Mouse (Mus musculus) lung, postnatal 0 days (tissue): ENCODE data around the gene Entpd2.

ENCODE experiments used
- CTCF ChIP-seq: IDR thresholded peaks from 2 replicates; pipeline ENCODE4 v1.5.1; 2016; ENCODE audit warnings: antibody characterized with exemption, mild to moderate bottlenecking
- EP300 ChIP-seq: IDR thresholded peaks from 2 replicates; pipeline ENCODE4 v1.6.1; 2016; ENCODE audit warnings: antibody characterized with exemption, mild to moderate bottlenecking, control low read depth

DNA sequence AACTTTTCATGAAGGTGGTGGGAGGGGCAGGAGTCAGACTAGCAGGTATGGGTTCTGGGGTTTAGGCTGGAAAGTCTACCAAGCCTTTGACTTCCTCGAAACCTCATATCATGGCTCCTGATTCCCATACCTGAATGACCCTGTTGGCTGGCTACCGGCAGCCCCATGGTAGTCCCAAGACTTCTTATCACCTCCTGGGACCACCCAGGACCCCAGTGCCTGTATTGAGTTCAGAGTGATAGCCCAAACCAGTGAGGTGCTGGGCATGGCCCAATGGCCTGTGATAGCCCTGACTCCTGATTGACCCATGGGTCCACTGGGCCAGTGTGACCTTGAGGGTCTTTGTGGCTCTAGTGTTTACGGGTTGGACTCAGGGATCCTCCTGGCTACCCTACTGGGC is 45.0 kb upstream of the Entpd2 start:
- no peak for TF ChIP-seq CTCF
- TF ChIP-seq EP300 = no peak
